Mouse (Mus musculus) forebrain, embryonic 14.5 days (tissue): ENCODE data around the gene Mitf. TPM values are rescaled to one million over a fixed set of nuclear protein-coding genes. Genes with fewer than 3 reads are reported as not detected.

Experiments
- ATAC-seq: fragments of 200-750 bp; cut with Nextera tagmentation; 2 replicates; pipeline ENCODE4 v1.8.0; 2017; ENCODE audit warnings: mild to moderate bottlenecking, moderate library complexity
- DNase-seq: peaks from one replicate; pipeline ENCODE4 v3.0.0-alpha.2; 2015; ENCODE audit warnings: low spot score
- H3K27ac ChIP-seq: fragments of 300-500 bp; sonication (generic); 2 replicates; pipeline ENCODE4 v1.5.1; 2014; ENCODE audit warnings: low read depth, mild to moderate bottlenecking, control low read depth, low read length, moderate library complexity
- H3K27me3 ChIP-seq: fragments of 300-500 bp; sonication (generic); replicated peaks from 2 replicates; pipeline ENCODE4 v1.6.1; 2014; ENCODE audit warnings: low read length, control low read depth, mixed read lengths; ENCODE audit not compliant: control insufficient read depth, insufficient read depth
- H3K36me3 ChIP-seq: fragments of 300-500 bp; sonication (generic); 2 replicates; pipeline ENCODE4 v1.6.1; 2014; ENCODE audit warnings: low read length, control low read depth; ENCODE audit not compliant: control insufficient read depth, insufficient read depth
- H3K4me1 ChIP-seq: fragments of 300-500 bp; sonication (generic); 2 replicates; pipeline ENCODE4 v1.6.1; 2014; ENCODE audit warnings: antibody characterized with exemption, low read length, control low read depth; ENCODE audit not compliant: control insufficient read depth, insufficient read depth
- H3K4me2 ChIP-seq: fragments of 300-500 bp; sonication (generic); 2 replicates; pipeline ENCODE4 v1.6.1; 2014; ENCODE audit warnings: mild to moderate bottlenecking, control low read depth, low read length
- H3K4me3 ChIP-seq: fragments of 300-500 bp; sonication (generic); 2 replicates; pipeline ENCODE4 v1.5.1; 2014; ENCODE audit warnings: low read depth, low read length, control low read depth
- H3K9ac ChIP-seq: fragments of 300-500 bp; sonication (generic); 2 replicates; pipeline ENCODE4 v1.6.1; 2014; ENCODE audit warnings: mild to moderate bottlenecking, low read length, control low read depth, moderate library complexity
- H3K9me3 ChIP-seq: fragments of 300-500 bp; sonication (generic); replicated peaks from 2 replicates; pipeline ENCODE4 v1.6.1; 2016; ENCODE audit warnings: low read length, control low read depth, mixed read lengths; ENCODE audit not compliant: control insufficient read depth
- WGBS: fragments of 180-500 bp; shearing (Covaris S2); extraction: QIAGEN DNeasy Blood & Tissue Kit; methylation state at CpG from one replicate; pipeline ENCODE4 v1.1.7; 2014; 5-methylcytosine and 5-hydroxymethylcytosine counted together
- polyA plus RNA-seq: library from polyadenylated mRNA; unstranded; fragments of >200 nt; fragmentation: Nextera tagmentation; extraction: Ambion mirVana; gene quantifications from 2 replicates; pipeline ENCODE4 v1.2.1, GENCODE M21; 2014

The Mitf gene
- polyA plus RNA-seq, 1 experiment from 2014 or later = 1.3 TPM

GRCm38 (mm10) chr6:97881935-97882334 is 75.1 kb downstream of the Mitf start:
- no peaks in the 10 kb centered on the region for H3K36me3 ChIP-seq
- WGBS = 69% methylated on average over 3 of the region's 3 CpGs
- no peak for DNase-seq
- H3K9ac ChIP-seq = no peak overlapping the region
- no peak overlapping the region for H3K4me3 ChIP-seq
- ATAC-seq = no peak
- no peak overlapping the region for H3K27ac ChIP-seq
- H3K27me3 ChIP-seq = no peaks in the 10 kb centered on the region
- peaks cover 3% of the 10 kb centered on the region; the same call in 1 of the 2 replicates for H3K4me1 ChIP-seq
- H3K4me2 ChIP-seq = no peak overlapping the region
- no peaks in the 10 kb centered on the region for H3K9me3 ChIP-seq

- H3K27me3 ChIP-seq = no peaks in the 10 kb centered on the region
- 75% methylated on average over 8 of the region's 8 CpGs for WGBS
Observed at GRCm38 (mm10) chr6:97882931-97883330, 76.1 kb downstream of the Mitf start.

GRCm38 (mm10) chr6:97883496-97883895 is 76.6 kb downstream of the Mitf start:
- Histone ChIP-seq H3K27ac (no peak overlapping the region), H3K4me1 (peaks cover 3% of the 10 kb centered on the region; the same call in 1 of the 2 replicates), H3K9ac (no peak overlapping the region), H3K36me3 (no peaks in the 10 kb centered on the region), H3K4me2 (no peak overlapping the region), H3K9me3 (no peaks in the 10 kb centered on the region), H3K27me3 (no peaks in the 10 kb centered on the region), H3K4me3 (no peak overlapping the region)
- ATAC-seq (0 out of 2 replicates have a peak, but pooled peaks have one; percentile 29), DNase-seq (peak; percentile 36)
- 10% methylated on average over 2 of the region's 2 CpGs for WGBS

More at GRCm38 (mm10) chr6:97882931-97883330, 76.1 kb downstream of the Mitf start:
- Histone ChIP-seq H3K9ac (no peak overlapping the region), H3K4me3 (no peak overlapping the region), H3K9me3 (no peaks in the 10 kb centered on the region), H3K27ac (no peak overlapping the region), H3K4me1 (peaks cover 3% of the 10 kb centered on the region; the same call in 1 of the 2 replicates), H3K36me3 (no peaks in the 10 kb centered on the region), H3K4me2 (no peak overlapping the region)
- DNase-seq (peak; percentile 11), ATAC-seq (no peak)

GRCm38 (mm10) chr6:97884971-97885370 is 78.1 kb downstream of the Mitf start:
- Histone ChIP-seq H3K9ac (no peak overlapping the region), H3K4me3 (no peak overlapping the region), H3K4me1 (peaks cover 3% of the 10 kb centered on the region; the same call in 1 of the 2 replicates), H3K27me3 (no peaks in the 10 kb centered on the region), H3K9me3 (no peaks in the 10 kb centered on the region), H3K27ac (no peak overlapping the region), H3K4me2 (no peak overlapping the region), H3K36me3 (no peaks in the 10 kb centered on the region)
- 92% methylated on average over 4 of the region's 4 CpGs for WGBS
- DNase-seq = no peak
- no peak for ATAC-seq

- 84% methylated on average over 3 of the region's 3 CpGs for WGBS
- H3K4me3 ChIP-seq = no peak overlapping the region
- H3K36me3 ChIP-seq = no peaks in the 10 kb centered on the region
- ATAC-seq (no peak), DNase-seq (no peak)
- peaks cover 3% of the 10 kb centered on the region; the same call in 1 of the 2 replicates for H3K4me1 ChIP-seq
- no peaks in the 10 kb centered on the region for H3K9me3 ChIP-seq
- no peak overlapping the region for H3K4me2 ChIP-seq
- no peak overlapping the region for H3K9ac ChIP-seq
- H3K27ac ChIP-seq = no peak overlapping the region
- H3K27me3 ChIP-seq = no peaks in the 10 kb centered on the region
Observed at GRCm38 (mm10) chr6:97885606-97886005, 78.8 kb downstream of the Mitf start.

GRCm38 (mm10) chr6:97887893-97888292 is 81.0 kb downstream of the Mitf start:
- H3K27ac ChIP-seq = no peak overlapping the region
- H3K4me1 ChIP-seq = peaks cover 3% of the 10 kb centered on the region; the same call in 1 of the 2 replicates
- no peaks in the 10 kb centered on the region for H3K36me3 ChIP-seq
- H3K9me3 ChIP-seq = no peaks in the 10 kb centered on the region
- no peak overlapping the region for H3K9ac ChIP-seq
- no peak overlapping the region for H3K4me2 ChIP-seq
- no peak overlapping the region for H3K4me3 ChIP-seq
- WGBS = 96% methylated on average over 4 of the region's 4 CpGs
- no peak for DNase-seq
- no peaks in the 10 kb centered on the region for H3K27me3 ChIP-seq
- no peak for ATAC-seq

GRCm38 (mm10) chr6:97888596-97888995 is 81.7 kb downstream of the Mitf start:
- DNase-seq (no peak), ATAC-seq (no peak)
- no peak overlapping the region for H3K4me3 ChIP-seq
- H3K27me3 ChIP-seq = no peaks in the 10 kb centered on the region
- no peak overlapping the region for H3K27ac ChIP-seq
- H3K4me1 ChIP-seq = no peaks in the 10 kb centered on the region
- no peak overlapping the region for H3K4me2 ChIP-seq
- H3K9ac ChIP-seq = no peak overlapping the region
- WGBS = 45% methylated on average over 3 of the region's 3 CpGs
- H3K36me3 ChIP-seq = no peaks in the 10 kb centered on the region
- H3K9me3 ChIP-seq = no peaks in the 10 kb centered on the region

- H3K4me3 ChIP-seq = no peak overlapping the region
- DNase-seq (no peak), ATAC-seq (no peak)
- no peak overlapping the region for H3K9ac ChIP-seq
- no peaks in the 10 kb centered on the region for H3K27me3 ChIP-seq
- H3K4me1 ChIP-seq = no peaks in the 10 kb centered on the region
- H3K27ac ChIP-seq = no peak overlapping the region
- no peaks in the 10 kb centered on the region for H3K36me3 ChIP-seq
- H3K4me2 ChIP-seq = no peak overlapping the region
- 73% methylated on average over 5 of the region's 5 CpGs for WGBS
- H3K9me3 ChIP-seq = no peaks in the 10 kb centered on the region
Observed at GRCm38 (mm10) chr6:97893546-97893945, 86.7 kb downstream of the Mitf start.

- ATAC-seq (no peak), DNase-seq (no peak)
- H3K4me1 ChIP-seq = no peaks in the 10 kb centered on the region
- H3K27ac ChIP-seq = no peak overlapping the region
- H3K9me3 ChIP-seq = no peaks in the 10 kb centered on the region
- no peak overlapping the region for H3K9ac ChIP-seq
- no peak overlapping the region for H3K4me3 ChIP-seq
- H3K4me2 ChIP-seq = no peak overlapping the region
- 91% methylated on average over 6 of the region's 6 CpGs for WGBS
- H3K27me3 ChIP-seq = no peaks in the 10 kb centered on the region
- H3K36me3 ChIP-seq = no peaks in the 10 kb centered on the region
Observed at GRCm38 (mm10) chr6:97897191-97897590, 90.3 kb downstream of the Mitf start.
